Mouse (Mus musculus) kidney, postnatal 36 days (tissue): ENCODE data around the gene Cog1.

Experiments used
- DNase-seq, 2 experiments: peaks; one replicate each; pipeline ENCODE4 v3.0.0; 2021 to 2022; ENCODE audit warnings: mixed read lengths in 2 of 2

Cog1 gene

GRCm38 (mm10) chr11:113648690-113649352, at the start of gene Cog1:
TSS of gene Cog1 (plus strand) at chr11:113649169.
- DNase-seq: no peak

- DNase-seq: peak; percentile 46 to 56
Measured at GRCm38 (mm10) chr11:113600526-113601245, 48.3 kb upstream of the Cog1 start.

- DNase-seq: no peak
Measured at GRCm38 (mm10) chr11:113601616-113602343, 47.2 kb upstream of the Cog1 start.

- no peak for DNase-seq
Measured at GRCm38 (mm10) chr11:113607556-113607955, 41.4 kb upstream of the Cog1 start.

- DNase-seq: peak in 1 of 2 experiments; percentile 62
Measured at GRCm38 (mm10) chr11:113609581-113609980, 39.4 kb upstream of the Cog1 start.

GRCm38 (mm10) chr11:113610266-113610665, 38.7 kb upstream of the Cog1 start:
- peak; percentile 27 to 60 for DNase-seq

GRCm38 (mm10) chr11:113611112-113611646, 37.8 kb upstream of the Cog1 start:
- no peak for DNase-seq

- peak in 1 of 2 experiments; percentile 70 for DNase-seq
Measured at GRCm38 (mm10) chr11:113611664-113612611, 37.0 kb upstream of the Cog1 start.

GRCm38 (mm10) chr11:113614476-113614875, 34.5 kb upstream of the Cog1 start:
- DNase-seq: no peak

GRCm38 (mm10) chr11:113617132-113617911, 31.6 kb upstream of the Cog1 start:
- DNase-seq: peak; percentile 58 to 89

- DNase-seq: no peak
Measured at GRCm38 (mm10) chr11:113618303-113618671, 30.7 kb upstream of the Cog1 start.

GRCm38 (mm10) chr11:113618672-113619419, 30.1 kb upstream of the Cog1 start, which contains the start of gene Sstr2:
TSS of gene Sstr2 (plus strand) at chr11:113619342.
- peak; percentile 83 to 93 for DNase-seq

- no peak for DNase-seq
Measured at GRCm38 (mm10) chr11:113619420-113620080, 29.4 kb upstream of the Cog1 start.

- no peak for DNase-seq
Measured at GRCm38 (mm10) chr11:113621001-113621400, 28.0 kb upstream of the Cog1 start.

- no peak for DNase-seq
Measured at GRCm38 (mm10) chr11:113622028-113622427, 26.9 kb upstream of the Cog1 start.

- DNase-seq: no peak
Measured at GRCm38 (mm10) chr11:113625437-113625836, 23.5 kb upstream of the Cog1 start.

GRCm38 (mm10) chr11:113627785-113628184, 21.2 kb upstream of the Cog1 start:
- DNase-seq: peak in 1 of 2 experiments; percentile 48

- peak in 1 of 2 experiments; percentile 13 for DNase-seq
Measured at GRCm38 (mm10) chr11:113630642-113631041, 18.3 kb upstream of the Cog1 start.

- DNase-seq: no peak
Measured at GRCm38 (mm10) chr11:113631302-113631701, 17.7 kb upstream of the Cog1 start.

- no peak for DNase-seq
Measured at GRCm38 (mm10) chr11:113631862-113632261, 17.1 kb upstream of the Cog1 start.
